Mouse (Mus musculus) monocyte, adult 2 months (primary cell): Measurements from ENCODE around the gene Slc16a2.

Source experiments
- DNase-seq, 2 experiments: peaks; one replicate each; pipeline ENCODE4 v3.0.0; 2022; ENCODE audit warnings: low spot score in 2 of 2, low read depth in 1 of 2

Slc16a2 gene

GRCm38 (mm10) chrX:103821832-103822196 is at the start of gene Slc16a2:
Gene Slc16a2 (minus strand): TSS chrX:103821983.
- no peak for DNase-seq

- no peak for DNase-seq
Observed at GRCm38 (mm10) chrX:103863502-103863901, 41.7 kb upstream of the Slc16a2 start.

GRCm38 (mm10) chrX:103862877-103863276 is 41.1 kb upstream of the Slc16a2 start:
- no peak for DNase-seq

- DNase-seq = no peak
Observed at GRCm38 (mm10) chrX:103845266-103845665, 23.5 kb upstream of the Slc16a2 start.

- DNase-seq = no peak
Observed at GRCm38 (mm10) chrX:103828836-103829235, 7.1 kb upstream of the Slc16a2 start.

- DNase-seq = no peak
Observed at GRCm38 (mm10) chrX:103822271-103822811, 558 bp upstream of the Slc16a2 start.

GRCm38 (mm10) chrX:103821195-103821831 is 470 bp downstream of the Slc16a2 start:
- DNase-seq = no peak

GRCm38 (mm10) chrX:103820307-103821194 is 1.2 kb downstream of the Slc16a2 start:
- no peak for DNase-seq

- no peak for DNase-seq
Observed at GRCm38 (mm10) chrX:103819253-103819652, 2.5 kb downstream of the Slc16a2 start.

GRCm38 (mm10) chrX:103812690-103813089 is 9.1 kb downstream of the Slc16a2 start:
- DNase-seq = no peak

GRCm38 (mm10) chrX:103810483-103810882 is 11.3 kb downstream of the Slc16a2 start:
- no peak for DNase-seq

GRCm38 (mm10) chrX:103806373-103806772 is 15.4 kb downstream of the Slc16a2 start:
- no peak for DNase-seq

GRCm38 (mm10) chrX:103796961-103797360 is 24.8 kb downstream of the Slc16a2 start:
- DNase-seq = no peak

GRCm38 (mm10) chrX:103795506-103795905 is 26.3 kb downstream of the Slc16a2 start:
- no peak for DNase-seq

- DNase-seq = no peak
Observed at GRCm38 (mm10) chrX:103791329-103791728, 30.5 kb downstream of the Slc16a2 start.

- no peak for DNase-seq
Observed at GRCm38 (mm10) chrX:103785681-103786080, 36.1 kb downstream of the Slc16a2 start.

GRCm38 (mm10) chrX:103776412-103776811 is 45.4 kb downstream of the Slc16a2 start:
- no peak for DNase-seq

- DNase-seq = no peak
Observed at GRCm38 (mm10) chrX:103746197-103746596, 75.6 kb downstream of the Slc16a2 start.

GRCm38 (mm10) chrX:103744171-103745039 is 77.4 kb downstream of the Slc16a2 start:
- DNase-seq = no peak

GRCm38 (mm10) chrX:103742057-103742315 is 79.8 kb downstream of the Slc16a2 start:
- no peak for DNase-seq
